Mouse (Mus musculus) midbrain, postnatal 0 days (tissue): Measurements from ENCODE around the gene Tcf25. TPM values are rescaled to one million over a fixed set of nuclear protein-coding genes. Genes with fewer than 3 reads are reported as not detected.

Experiments used
- ATAC-seq: fragments of 200-750 bp; cut with Nextera tagmentation; 2 replicates; pipeline ENCODE4 v1.8.0; 2017; ENCODE audit warnings: moderate number of reproducible peaks, mild to moderate bottlenecking, moderate TSS enrichment, moderate library complexity; ENCODE audit not compliant: low FRiP score
- DNase-seq: peaks from one replicate; pipeline ENCODE4 v3.0.0-alpha.2; 2015; ENCODE audit warnings: low spot score
- H3K27ac ChIP-seq: fragments of 300-500 bp; sonication (generic); 2 replicates; pipeline ENCODE4 v1.5.1; 2014; ENCODE audit warnings: low read depth, mild to moderate bottlenecking, low read length, mixed read lengths
- H3K27me3 ChIP-seq: fragments of 300-500 bp; sonication (generic); 2 replicates; pipeline ENCODE4 v1.6.1; 2014; ENCODE audit warnings: low read length, control low read depth, mixed read lengths; ENCODE audit not compliant: insufficient read depth
- H3K36me3 ChIP-seq: fragments of 300-500 bp; sonication (generic); 2 replicates; pipeline ENCODE4 v1.6.1; 2014; ENCODE audit warnings: low read length, control low read depth, mixed read lengths; ENCODE audit not compliant: insufficient read depth
- H3K4me1 ChIP-seq: fragments of 300-500 bp; sonication (generic); 2 replicates; pipeline ENCODE4 v1.6.1; 2014; ENCODE audit warnings: mild to moderate bottlenecking, control low read depth, antibody characterized with exemption, low read length, mixed read lengths; ENCODE audit not compliant: insufficient read depth
- H3K4me2 ChIP-seq: fragments of 300-500 bp; sonication (generic); 2 replicates; pipeline ENCODE4 v1.6.1; 2014; ENCODE audit warnings: low read depth, mild to moderate bottlenecking, low read length, mixed read lengths; ENCODE audit not compliant: poor library complexity, severe bottlenecking
- H3K4me3 ChIP-seq: fragments of 300-500 bp; sonication (generic); 2 replicates; pipeline ENCODE4 v1.5.1; 2014; ENCODE audit warnings: low read depth, mild to moderate bottlenecking, low read length, moderate library complexity
- H3K9ac ChIP-seq: fragments of 300-500 bp; sonication (generic); replicated peaks from 2 replicates; pipeline ENCODE4 v1.6.1; 2014; ENCODE audit warnings: mild to moderate bottlenecking, low read length, moderate library complexity, mixed read lengths; ENCODE audit not compliant: poor library complexity, severe bottlenecking
- H3K9me3 ChIP-seq: fragments of 300-500 bp; sonication (generic); 2 replicates; pipeline ENCODE4 v1.6.1; 2016; ENCODE audit warnings: low read length, control low read depth
- CTCF ChIP-seq: IDR thresholded peaks from 2 replicates; pipeline ENCODE4 v1.5.1; 2016; ENCODE audit warnings: antibody characterized with exemption, mild to moderate bottlenecking
- WGBS: fragments of 180-500 bp; shearing (Covaris S2); extraction: QIAGEN DNeasy Blood & Tissue Kit; methylation state at CpG from one replicate; pipeline ENCODE4 v1.1.7; 2014; 5-methylcytosine and 5-hydroxymethylcytosine counted together
- polyA plus RNA-seq: library from polyadenylated mRNA; unstranded; fragments of >200 nt; fragmentation: Nextera tagmentation; extraction: Ambion mirVana; gene quantifications from 2 replicates; pipeline ENCODE4 v1.2.1, GENCODE M21; 2015
- total RNA-seq: library from RNA; depleted of rRNA; stranded (reverse); fragments of >200 nt; gene quantifications from 2 replicates; pipeline ENCODE4 v1.2.3, GENCODE M21; 2014

Tcf25 gene
- total and polyA plus RNA-seq, 2 experiments from 2014 or later, result 413 to 538 TPM

DNA sequence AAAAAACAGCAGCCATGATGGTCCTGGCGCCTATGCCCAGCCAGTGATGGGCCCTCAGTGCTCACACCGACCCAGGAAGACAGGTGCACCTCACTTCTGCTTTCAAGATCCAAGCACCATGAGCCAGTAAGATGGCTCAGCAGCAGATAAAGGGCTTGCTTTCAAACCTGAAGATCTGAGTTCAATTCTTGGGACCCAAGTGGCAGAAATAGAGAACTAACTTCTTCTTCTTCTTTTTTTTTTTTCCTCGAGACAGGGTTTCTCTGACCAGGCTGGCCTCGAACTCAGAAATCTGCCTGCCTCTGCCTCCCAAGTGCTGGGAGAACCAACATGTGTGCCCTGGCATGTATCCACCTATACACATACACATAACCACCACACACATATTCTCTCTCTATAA, 46.2 kb downstream of the Tcf25 start:
- ATAC-seq (no peak), DNase-seq (no peak)
- no peak overlapping the region for H3K27ac ChIP-seq
- H3K4me1 ChIP-seq, result 0 out of 2 replicates have a peak, but pooled peaks cover 7% of the 10 kb centered on the region
- no peaks in the 10 kb centered on the region for H3K27me3 ChIP-seq
- no peak overlapping the region for H3K9ac ChIP-seq
- 96% methylated on average over 4 of the region's 4 CpGs for WGBS
- H3K9me3 ChIP-seq, result no peaks in the 10 kb centered on the region
- no peak overlapping the region for H3K4me3 ChIP-seq
- no peak overlapping the region for H3K4me2 ChIP-seq
- no peak for TF ChIP-seq CTCF
- H3K36me3 ChIP-seq, result peaks cover 23% of the 10 kb centered on the region

DNA sequence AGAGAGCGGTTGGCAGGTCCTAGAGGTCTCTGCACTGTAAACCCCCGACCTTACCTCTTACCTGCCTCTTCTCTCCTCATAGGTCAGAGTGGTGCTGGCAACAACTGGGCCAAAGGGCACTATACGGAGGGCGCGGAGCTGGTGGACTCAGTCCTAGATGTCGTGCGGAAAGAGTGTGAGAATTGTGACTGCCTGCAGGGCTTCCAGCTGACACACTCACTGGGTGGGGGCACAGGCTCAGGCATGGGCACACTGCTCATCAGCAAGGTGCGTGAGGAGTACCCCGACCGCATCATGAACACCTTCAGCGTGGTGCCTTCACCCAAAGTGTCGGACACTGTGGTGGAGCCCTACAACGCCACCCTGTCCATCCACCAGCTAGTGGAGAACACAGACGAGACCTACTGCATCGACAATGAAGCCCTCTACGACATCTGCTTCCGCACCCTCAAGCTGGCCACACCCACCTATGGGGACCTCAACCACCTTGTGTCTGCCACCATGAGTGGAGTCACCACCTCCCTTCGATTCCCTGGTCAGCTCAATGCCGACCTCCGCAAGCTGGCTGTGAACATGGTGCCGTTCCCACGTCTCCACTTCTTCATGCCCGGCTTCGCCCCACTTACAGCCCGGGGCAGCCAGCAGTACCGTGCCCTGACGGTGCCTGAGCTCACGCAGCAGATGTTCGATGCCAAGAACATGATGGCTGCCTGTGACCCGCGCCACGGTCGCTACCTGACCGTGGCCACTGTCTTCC, 47.1 kb downstream of the Tcf25 start:
- WGBS, result 96% methylated on average over 34 of the region's 34 CpGs

DNA sequence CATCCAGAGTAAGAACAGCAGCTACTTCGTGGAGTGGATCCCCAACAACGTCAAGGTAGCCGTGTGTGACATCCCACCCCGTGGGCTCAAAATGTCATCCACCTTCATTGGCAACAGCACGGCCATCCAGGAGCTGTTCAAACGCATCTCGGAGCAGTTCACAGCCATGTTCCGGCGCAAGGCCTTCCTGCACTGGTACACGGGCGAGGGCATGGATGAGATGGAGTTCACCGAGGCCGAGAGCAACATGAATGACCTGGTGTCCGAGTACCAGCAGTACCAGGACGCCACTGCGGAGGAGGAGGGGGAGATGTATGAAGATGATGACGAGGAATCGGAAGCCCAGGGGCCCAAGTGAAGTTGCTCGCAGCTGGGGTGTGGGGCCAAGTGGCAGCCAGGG, 47.8 kb downstream of the Tcf25 start:
- Histone ChIP-seq H3K27ac (no peak overlapping the region), H3K27me3 (no peaks in the 10 kb centered on the region), H3K4me2 (no peak overlapping the region), H3K9me3 (no peaks in the 10 kb centered on the region), H3K9ac (no peak overlapping the region), H3K36me3 (peaks cover 23% of the 10 kb centered on the region), H3K4me3 (no peak overlapping the region), H3K4me1 (0 out of 2 replicates have a peak, but pooled peaks cover 7% of the 10 kb centered on the region)
- no peak for ATAC-seq
- 88% methylated on average over 19 of the region's 19 CpGs for WGBS
- TF ChIP-seq CTCF, result no peak
- no peak for DNase-seq

More for the DNA sequence above, 47.1 kb downstream of the Tcf25 start:
- no peak overlapping the region for H3K4me3 ChIP-seq
- no peaks in the 10 kb centered on the region for H3K9me3 ChIP-seq
- no peak overlapping the region for H3K9ac ChIP-seq
- 0 out of 2 replicates have a peak, but pooled peaks cover 7% of the 10 kb centered on the region for H3K4me1 ChIP-seq
- DNase-seq (no peak), ATAC-seq (no peak)
- H3K27ac ChIP-seq, result no peak overlapping the region
- H3K4me2 ChIP-seq, result no peak overlapping the region
- H3K36me3 ChIP-seq, result peaks cover 23% of the 10 kb centered on the region
- no peak for TF ChIP-seq CTCF
- H3K27me3 ChIP-seq, result no peaks in the 10 kb centered on the region

DNA sequence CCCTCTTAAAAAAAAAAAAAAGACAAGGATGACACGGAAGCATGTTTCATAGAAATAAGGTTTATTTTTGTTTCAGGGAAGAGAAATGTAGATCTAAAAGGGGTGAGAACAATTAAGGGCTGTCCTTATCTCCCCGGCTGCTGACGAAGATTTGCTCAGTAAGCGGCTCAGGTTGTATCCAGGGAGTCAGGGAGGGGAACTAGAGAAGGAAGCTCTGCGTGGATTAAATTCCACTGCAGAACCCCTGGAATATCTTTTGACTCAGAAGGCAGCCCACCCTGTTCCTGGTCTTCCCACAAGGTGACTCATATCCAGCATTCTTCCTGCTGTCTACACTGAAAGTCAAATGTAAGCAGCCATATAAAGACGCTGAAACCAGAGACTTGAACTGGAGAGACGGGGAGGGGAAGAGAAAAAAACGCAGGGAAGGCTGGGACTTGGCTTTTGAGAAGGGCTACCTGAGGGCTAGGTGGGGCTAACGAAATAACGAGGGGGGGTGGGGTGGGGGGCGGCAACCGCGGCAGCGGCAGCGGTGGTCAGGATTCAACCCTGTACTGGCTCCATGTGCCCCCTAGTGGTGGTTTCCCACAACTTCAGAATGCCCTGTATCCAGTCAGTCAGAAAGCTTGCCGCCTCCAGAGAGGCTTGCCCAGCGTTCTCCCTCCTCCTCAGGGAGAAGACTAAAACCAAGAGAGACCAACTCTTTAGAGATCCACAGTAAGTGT, 48.7 kb downstream of the Tcf25 start:
- WGBS, result 17% methylated on average over 17 of the region's 17 CpGs
- no peaks in the 10 kb centered on the region for H3K27me3 ChIP-seq
- TF ChIP-seq CTCF, result peak; percentile 74

DNA sequence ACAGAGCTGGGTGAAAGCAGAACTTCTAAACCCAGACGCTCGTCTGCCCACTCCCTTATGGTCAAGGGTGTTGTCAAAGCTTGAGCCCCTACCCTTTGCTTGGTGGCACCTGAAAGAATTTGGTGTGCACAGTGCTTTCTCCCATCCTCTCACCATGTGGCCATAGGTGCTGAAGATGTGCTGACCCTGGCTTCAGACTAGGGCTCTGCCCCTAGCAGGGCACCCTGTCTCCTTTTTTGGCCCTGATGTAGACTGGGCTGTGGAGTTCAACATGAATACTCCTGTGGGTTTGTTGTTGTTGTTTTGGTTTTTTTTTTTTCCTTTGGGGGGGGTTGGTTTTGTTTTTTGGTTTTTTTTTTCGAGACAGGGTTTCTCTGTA, 49.2 kb downstream of the Tcf25 start:
- H3K9me3 ChIP-seq, result 0 out of 2 replicates have a peak, but pooled peaks cover under 1% of the 10 kb centered on the region
- TF ChIP-seq CTCF, result no peak
- ATAC-seq (peak; percentile 28; the same call in 1 of the 2 replicates), DNase-seq (no peak)
- peak overlapping the region; percentile 39; the same call in 1 of the 2 replicates for H3K9ac ChIP-seq
- no peaks in the 10 kb centered on the region for H3K4me1 ChIP-seq
- no peak overlapping the region for H3K4me2 ChIP-seq
- WGBS, result 13% methylated on average over 3 of the region's 3 CpGs
- no peak overlapping the region for H3K4me3 ChIP-seq
- H3K27ac ChIP-seq, result no peak overlapping the region
- H3K36me3 ChIP-seq, result peaks cover 21% of the 10 kb centered on the region
- no peaks in the 10 kb centered on the region for H3K27me3 ChIP-seq

More for the DNA sequence above, 48.7 kb downstream of the Tcf25 start:
- peaks cover 21% of the 10 kb centered on the region for H3K36me3 ChIP-seq
- no peaks in the 10 kb centered on the region for H3K4me1 ChIP-seq
- H3K4me3 ChIP-seq, result no peak overlapping the region
- no peak overlapping the region for H3K27ac ChIP-seq
- H3K9ac ChIP-seq, result peak overlapping the region; percentile 39; the same call in 1 of the 2 replicates
- H3K9me3 ChIP-seq, result no peaks in the 10 kb centered on the region
- peak; percentile 84 for DNase-seq
- ATAC-seq, result peak; percentile 75
- H3K4me2 ChIP-seq, result peak overlapping the region; percentile 30; the same call in 1 of the 2 replicates

DNA sequence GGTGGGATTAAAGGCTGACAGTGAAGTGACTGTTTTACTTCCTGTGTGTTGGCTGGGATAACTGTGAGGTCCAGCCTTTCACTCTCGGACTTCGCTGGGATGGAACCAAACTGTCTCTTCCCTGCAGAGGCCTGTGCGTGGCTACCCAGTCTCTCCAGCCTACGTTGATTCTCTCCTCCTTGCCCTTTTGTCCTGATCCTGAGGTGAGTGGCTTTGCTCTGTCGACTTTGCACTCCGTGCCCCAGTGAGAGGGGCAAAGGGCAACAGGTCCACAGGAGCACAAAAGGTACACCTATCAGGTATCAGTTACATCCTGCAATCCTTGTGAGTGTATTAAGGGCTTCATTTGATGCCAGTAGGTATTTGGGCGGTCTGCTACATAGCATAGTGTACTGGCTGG, 49.9 kb downstream of the Tcf25 start, which contains the start of gene Def8:
Gene Def8 (plus strand): TSS at position 87 of the 400 bp plus-strand sequence.
- Histone ChIP-seq H3K9me3 (peaks cover 7% of the 10 kb centered on the region; the same call in 1 of the 2 replicates), H3K27me3 (no peaks in the 10 kb centered on the region), H3K4me3 (no peak within 1 kb of the TSS), H3K4me1 (no peaks in the 10 kb centered on the region), H3K9ac (peak within 1 kb of the TSS; percentile 39; the same call in 1 of the 2 replicates), H3K27ac (no peak within 1 kb of the TSS), H3K36me3 (peaks cover 21% of the 10 kb centered on the region), H3K4me2 (peak within 1 kb of the TSS; percentile 30; the same call in 1 of the 2 replicates)
- TF ChIP-seq CTCF, result no peak
- ATAC-seq (no peak), DNase-seq (no peak)
- WGBS, result 74% methylated on average over 7 of the region's 7 CpGs
